Mouse (Mus musculus) spleen, postnatal 10 days (tissue): ENCODE measurements around the gene Rassf6.

Experiments
- DNase-seq, 2 experiments: peaks; one replicate each; pipeline ENCODE4 v3.0.0; 2021 to 2022; ENCODE audit warnings: low spot score in 2 of 2

The Rassf6 gene

DNA sequence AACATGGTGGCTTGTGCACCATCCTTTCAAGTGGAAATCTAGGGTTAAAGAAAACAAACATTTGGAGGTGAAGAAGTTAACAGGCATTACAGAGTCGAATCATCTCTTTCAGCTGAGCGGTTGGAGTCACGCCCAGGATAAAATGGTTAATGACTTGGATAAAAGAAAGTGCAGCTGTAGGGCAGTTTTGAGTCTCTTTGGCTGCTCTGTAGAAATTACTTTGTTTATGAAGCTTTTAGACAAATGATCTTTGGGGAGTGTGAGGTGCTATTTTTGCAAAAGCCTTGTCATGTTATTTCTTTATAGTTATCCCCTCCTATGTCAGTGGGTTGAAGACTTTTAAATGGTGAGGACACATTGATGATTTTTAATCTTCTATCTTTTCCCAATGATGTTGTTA is 69.2 kb downstream of the Rassf6 start:
- no peak for DNase-seq

DNA sequence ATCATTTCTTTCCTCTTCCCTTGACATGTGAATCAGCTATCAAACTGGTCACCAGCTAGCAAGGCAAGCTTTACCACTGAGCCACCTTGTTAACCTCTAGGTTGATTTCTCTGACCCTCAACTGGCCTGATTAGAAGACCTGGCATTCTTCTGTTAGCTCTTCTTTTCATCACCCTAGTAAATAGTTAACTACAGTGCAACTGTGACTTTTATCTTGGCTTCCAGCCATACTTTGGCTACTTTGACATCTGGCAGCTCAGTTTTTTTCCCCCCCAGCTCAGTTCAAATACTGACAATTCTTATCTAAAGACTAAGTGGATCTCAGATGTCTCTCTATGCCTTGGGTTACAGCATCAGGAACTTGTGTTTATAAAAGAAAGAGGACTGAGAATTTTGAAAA is 72.1 kb downstream of the Rassf6 start:
- DNase-seq = no peak

DNA sequence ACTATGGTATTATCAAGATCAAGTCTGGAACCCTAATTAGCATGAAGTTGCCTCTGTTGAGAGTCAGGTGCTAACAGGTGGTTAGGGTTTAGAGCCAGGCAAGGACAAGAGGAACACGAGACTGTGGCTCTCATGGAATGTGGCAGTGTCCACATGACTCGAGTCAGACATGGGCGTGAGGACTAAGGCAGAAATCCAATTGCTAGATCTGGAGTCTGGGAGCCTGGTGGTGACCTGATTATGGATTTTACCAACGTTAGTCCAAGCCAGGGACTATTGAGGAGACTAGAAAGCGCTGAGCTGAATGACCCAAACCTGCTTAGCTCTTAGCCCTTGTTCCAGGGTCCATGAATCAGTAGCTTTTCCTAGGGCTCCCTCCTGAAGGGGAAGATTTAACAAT is 72.7 kb downstream of the Rassf6 start:
- no peak for DNase-seq

DNA sequence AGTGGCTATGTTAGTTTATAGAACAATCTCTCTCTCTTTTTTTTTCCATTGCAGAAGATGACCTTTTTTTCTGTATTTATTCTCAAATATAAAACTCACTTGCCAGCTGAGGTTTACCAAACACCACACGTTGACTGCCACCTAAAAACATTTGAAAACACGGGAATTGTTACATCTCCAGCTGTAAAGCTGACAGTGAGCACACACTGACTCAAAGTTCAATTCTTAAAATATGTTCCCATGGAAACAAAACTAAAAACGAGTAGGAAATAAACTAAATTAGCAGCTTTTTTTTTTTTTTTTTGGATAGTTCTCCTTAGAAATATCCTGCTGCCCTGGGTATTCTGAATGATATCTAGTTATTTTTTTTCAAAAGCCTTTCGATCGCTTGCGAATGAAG is 75.3 kb downstream of the Rassf6 start:
- no peak for DNase-seq

DNA sequence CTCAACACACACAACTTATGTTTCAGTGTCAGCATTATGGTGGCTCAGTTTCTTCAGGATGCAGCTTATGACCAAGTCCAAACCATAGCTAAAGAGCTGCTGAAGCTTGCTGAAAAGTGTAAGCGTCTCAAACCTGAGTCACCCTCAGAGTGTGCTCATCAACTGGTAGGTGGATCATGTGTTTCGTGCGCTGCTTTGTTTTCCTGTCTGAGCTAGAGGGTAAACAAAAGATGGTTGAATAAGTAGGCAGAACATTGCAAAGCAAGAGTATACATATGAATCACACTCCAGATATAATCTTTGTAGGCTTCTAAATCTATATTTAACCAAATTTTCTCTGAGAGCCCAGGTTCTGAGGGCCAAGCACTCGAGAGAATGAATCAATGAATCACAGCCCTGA is 76.3 kb downstream of the Rassf6 start:
- no peak for DNase-seq

DNA sequence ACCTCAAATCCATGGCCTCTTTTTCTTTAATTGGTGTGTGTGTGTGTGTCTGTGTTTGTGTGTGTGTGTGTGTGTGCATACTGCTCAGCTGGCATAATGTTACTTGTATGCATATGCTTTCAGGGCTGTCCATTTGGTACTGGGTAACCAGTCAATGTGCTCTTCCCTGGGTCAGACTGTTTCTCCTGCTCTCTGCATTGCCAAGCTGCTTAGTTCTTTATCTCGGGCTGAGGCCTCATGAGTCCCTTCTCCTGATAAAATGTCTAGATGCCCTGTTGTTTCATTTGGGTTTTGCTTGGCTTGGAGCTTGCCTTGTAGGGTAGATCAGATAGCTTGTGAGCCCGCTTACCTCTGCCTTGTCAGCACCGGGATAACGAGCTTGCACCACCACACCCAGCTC is 77.6 kb downstream of the Rassf6 start:
- no peak for DNase-seq

DNA sequence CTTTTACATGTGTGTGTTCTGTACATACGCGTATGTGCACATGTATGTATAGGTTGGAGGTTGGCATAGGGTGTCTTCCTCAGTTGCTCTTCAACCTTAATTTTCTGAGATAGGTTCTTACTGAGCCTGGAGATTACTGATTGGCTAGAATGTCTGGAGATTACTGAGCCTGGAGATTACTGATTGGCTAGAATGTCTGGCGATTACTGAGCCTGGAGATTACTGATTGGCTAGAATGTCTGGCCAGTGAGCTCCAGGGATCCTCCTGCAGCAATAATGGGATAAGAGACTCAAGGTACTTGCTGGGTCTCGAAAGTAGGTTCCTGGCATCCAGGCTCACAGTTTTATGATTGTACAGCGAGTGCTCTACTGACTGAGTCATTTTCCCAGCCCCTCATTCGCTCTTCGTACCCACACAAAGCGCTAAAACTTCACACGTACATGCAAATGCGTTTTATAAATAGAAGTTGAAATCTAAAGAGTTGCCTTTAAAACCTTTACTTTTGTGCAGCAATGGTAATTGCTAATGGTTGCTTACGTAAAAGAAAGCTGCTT is 78.7 kb downstream of the Rassf6 start:
- DNase-seq = no peak

DNA sequence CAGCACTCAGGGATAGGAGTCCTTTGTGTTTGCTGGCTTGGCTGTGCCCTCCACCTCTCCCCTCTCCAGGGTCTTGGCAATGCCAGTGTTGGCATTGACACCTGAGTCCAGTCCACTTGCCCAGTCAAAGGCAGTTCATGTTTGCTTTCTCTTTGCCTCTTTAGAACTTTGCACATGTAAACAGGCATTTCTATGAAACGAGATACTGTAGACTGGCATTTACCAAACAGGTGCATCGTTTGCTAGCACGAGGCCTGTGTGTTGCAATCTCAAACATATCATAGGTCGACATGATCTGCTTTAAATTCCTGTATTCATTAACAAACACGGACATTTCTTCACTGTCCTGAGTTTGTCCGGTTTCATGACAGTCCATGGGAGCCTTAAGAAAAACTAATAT is 79.7 kb downstream of the Rassf6 start, which contains the start of gene 5830473C10Rik:
5830473C10Rik (plus strand) TSS at position 365 of the 400 bp plus-strand sequence.
- DNase-seq = no peak

DNA sequence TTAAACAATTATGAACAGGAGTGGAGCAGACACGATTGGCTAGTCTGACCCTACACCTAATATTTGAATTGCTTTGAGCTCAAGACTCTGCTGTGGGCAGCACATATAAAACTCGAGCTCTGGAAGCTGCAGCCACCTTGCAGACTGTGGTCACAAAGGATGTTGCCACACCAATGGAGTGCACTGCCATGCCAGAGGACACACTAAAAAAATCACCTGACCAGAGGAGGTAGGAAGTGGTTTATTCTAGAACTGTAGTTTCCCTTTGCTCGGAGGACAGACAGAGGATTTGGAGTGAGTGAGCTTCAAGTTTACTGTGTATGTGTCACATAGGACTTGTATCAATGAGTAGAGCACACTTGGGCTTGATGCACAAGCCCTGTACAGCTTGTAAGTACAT is 84.4 kb downstream of the Rassf6 start:
- DNase-seq = no peak
